Mouse (Mus musculus): ENCODE measurements at regions not wholly inside any gene's neighbourhood (a gene's known extent, or its start where the extent isn't known, plus 50 kb on each side); places are given as distances from the start of the nearest gene placed in this dataset.

GRCm38 (mm10) chr5:133389023-133389840 is 710.3 kb upstream of the Castor2 start:
- intact Hi-C loops (cut with DNase I) = no loop called here
- DNase-seq (ENCODE audit: low spot score in 2 of 2) = no peak

- intact Hi-C loops (cut with DNase I) = no loop called here
- no peak for DNase-seq (ENCODE audit: low spot score in 2 of 2)
These were observed 713.8 kb upstream of the Castor2 start for GRCm38 (mm10) chr5:133385374-133386349.

- DNase-seq (ENCODE audit: low spot score in 2 of 2) = peak; percentile 74 to 83
- intact Hi-C loops (cut with DNase I) = no loop called here
These were observed 733.7 kb upstream of the Castor2 start for GRCm38 (mm10) chr5:133365771-133366170.

GRCm38 (mm10) chr5:133347516-133347915 is 752.0 kb upstream of the Castor2 start:
- no peak for DNase-seq (ENCODE audit: low spot score in 2 of 2)
- intact Hi-C loops (cut with DNase I) = no loop called here

- DNase-seq (ENCODE audit: low spot score in 2 of 2) = no peak
- intact Hi-C loops (cut with DNase I) = no loop called here
These were observed 757.5 kb upstream of the Castor2 start for GRCm38 (mm10) chr5:133341973-133342372.

GRCm38 (mm10) chr5:133320626-133321025 is 777.5 kb upstream of the Auts2 start:
- intact Hi-C loops (cut with DNase I) = no loop called here
- DNase-seq (ENCODE audit: low spot score in 2 of 2) = peak; percentile 3 to 19

- intact Hi-C loops (cut with DNase I) = no loop called here
- no peak for DNase-seq (ENCODE audit: low spot score in 2 of 2)
These were observed 777.1 kb upstream of the Auts2 start for GRCm38 (mm10) chr5:133320206-133320605.

GRCm38 (mm10) chr5:133314031-133314430 is 770.9 kb upstream of the Auts2 start:
- no peak for DNase-seq (ENCODE audit: low spot score in 2 of 2)
- intact Hi-C loops (cut with DNase I) = no loop called here

- intact Hi-C loops (cut with DNase I) = no loop called here
These were observed 768.1 kb upstream of the Auts2 start for GRCm38 (mm10) chr5:133310979-133311890.

GRCm38 (mm10) chr5:133267887-133268286 is 724.7 kb upstream of the Auts2 start:
- DNase-seq (ENCODE audit: low spot score in 2 of 2) = peak; percentile 9 to 51
- intact Hi-C loops (cut with DNase I) = no loop called here

More at GRCm38 (mm10) chr5:133310979-133311890, 768.1 kb upstream of the Auts2 start:
- DNase-seq (ENCODE audit: low spot score in 2 of 2) = peak; percentile 13 to 49

GRCm38 (mm10) chr5:133267356-133267755 is 724.2 kb upstream of the Auts2 start:
- peak; percentile 12 to 72 for DNase-seq (ENCODE audit: low spot score in 2 of 2)
- intact Hi-C loops (cut with DNase I) = no loop called here

GRCm38 (mm10) chr5:133264976-133265375 is 721.8 kb upstream of the Auts2 start:
- intact Hi-C loops (cut with DNase I) = no loop called here
- DNase-seq (ENCODE audit: low spot score in 2 of 2) = no peak

GRCm38 (mm10) chr5:133218801-133219200 is 675.7 kb upstream of the Auts2 start:
- no peak for DNase-seq (ENCODE audit: low spot score in 2 of 2)

GRCm38 (mm10) chr5:133198546-133198945 is 655.4 kb upstream of the Auts2 start:
- intact Hi-C loops (cut with DNase I) = no loop called here
- DNase-seq (ENCODE audit: low spot score in 2 of 2) = peak in 1 of 2 experiments; percentile 62

More at GRCm38 (mm10) chr5:133218801-133219200, 675.7 kb upstream of the Auts2 start:
- intact Hi-C loops (cut with DNase I) = no loop called here

GRCm38 (mm10) chr5:133189798-133190571 is 646.8 kb upstream of the Auts2 start:
- intact Hi-C loops (cut with DNase I) = no loop called here
- DNase-seq (ENCODE audit: low spot score in 2 of 2) = no peak

- peak; percentile 28 to 81 for DNase-seq (ENCODE audit: low spot score in 2 of 2)
- intact Hi-C loops (cut with DNase I) = loop anchor here (10.0 kb wide), 1 partner anchor 309 kb away; no protein-coding TSS in a partner anchor
These were observed 632.5 kb upstream of the Auts2 start for GRCm38 (mm10) chr5:133175636-133176035.

- intact Hi-C loops (cut with DNase I) = loop anchor here (10.0 kb wide), 1 partner anchor 312 kb away; no protein-coding TSS in a partner anchor
- peak; percentile 27 to 74 for DNase-seq (ENCODE audit: low spot score in 2 of 2)
These were observed 630.1 kb upstream of the Auts2 start for GRCm38 (mm10) chr5:133173155-133173723.

GRCm38 (mm10) chr5:133172686-133173085 is 629.5 kb upstream of the Auts2 start:
- intact Hi-C loops (cut with DNase I) = loop anchor here (10.0 kb wide), 1 partner anchor 312 kb away; no protein-coding TSS in a partner anchor

More at GRCm38 (mm10) chr5:133172686-133173085, 629.5 kb upstream of the Auts2 start:
- DNase-seq (ENCODE audit: low spot score in 2 of 2) = no peak
